Mouse (Mus musculus): Measurements from ENCODE around the gene D630003M21Rik.

DNA sequence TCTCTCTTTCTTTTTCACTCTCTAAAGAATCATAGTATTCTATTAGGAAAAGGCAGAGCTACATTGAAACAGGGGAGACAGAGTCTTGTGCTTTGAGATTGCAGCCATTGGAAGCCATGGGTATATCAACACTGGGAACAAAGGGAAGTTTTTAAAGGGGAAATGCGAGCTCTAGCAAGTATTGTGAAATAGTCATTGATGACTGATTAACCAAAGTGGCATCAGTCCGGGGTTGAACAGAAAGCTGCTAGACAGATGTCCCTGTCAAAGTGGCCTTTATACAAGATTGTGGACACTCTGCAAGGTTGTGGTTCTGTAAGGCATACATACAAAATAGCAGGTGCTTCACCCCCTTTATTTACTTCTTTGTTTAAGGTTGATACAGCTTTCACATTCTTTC is 73.4 kb downstream of the D630003M21Rik start:
- TF ChIP-seq CTCF (IDR thresholded peaks at IDR 0.05; ENCODE audit: insufficient read depth, low read depth, low read length) (no peak), POLR2A (IDR thresholded peaks at IDR 0.05; ENCODE audit: insufficient read depth, low read depth, low read length) (no peak)

Measured in olfactory bulb, adult 2 months (tissue).